Mouse (Mus musculus) megakaryocyte, embryonic 14.5 days (primary cell): ENCODE data around the gene Saysd1.

Experiments
- FLI1 ChIP-seq: IDR thresholded peaks from 2 replicates; pipeline ENCODE4 v1.6.1; 2012; ENCODE audit warnings: low read length, inconsistent platforms, mixed read lengths
- GATA1 ChIP-seq: IDR thresholded peaks from 3 replicates; pipeline ENCODE4 v1.6.1; 2012; ENCODE audit warnings: mixed read lengths, low read length, inconsistent platforms, borderline replicate concordance

DNA sequence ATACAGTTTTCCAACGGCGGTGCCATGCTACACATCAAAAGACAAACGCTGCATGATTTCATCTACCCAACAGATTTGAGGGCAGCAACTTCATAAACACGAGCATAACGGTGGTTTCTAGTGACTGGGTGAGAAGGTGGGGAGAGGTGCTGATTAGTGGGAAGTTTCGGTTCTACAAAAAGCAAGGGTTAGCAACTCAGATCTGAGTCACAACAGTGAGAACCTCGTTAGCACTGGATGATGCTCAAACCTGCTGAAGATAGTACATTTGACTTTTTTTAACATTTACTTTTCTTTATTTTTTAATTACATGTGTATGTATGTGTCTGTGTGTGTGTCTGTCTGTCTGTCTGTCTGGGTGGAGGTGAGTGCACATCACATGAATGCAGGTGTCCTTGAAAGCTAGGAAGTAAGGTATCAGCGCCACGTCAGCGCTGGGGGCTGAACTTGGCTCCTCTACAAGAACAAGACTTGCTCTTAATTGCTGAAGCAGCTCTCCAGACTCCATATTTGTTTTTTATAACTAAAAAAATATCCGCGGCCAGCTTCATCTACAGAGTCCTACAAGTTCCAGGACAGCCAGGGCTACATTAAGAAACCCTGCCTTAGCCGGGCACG lies 35.6 kb upstream of the Saysd1 start:
- TF ChIP-seq GATA1: no peak
- TF ChIP-seq FLI1: no peak
